Mouse (Mus musculus): ENCODE measurements around the gene Gm11237. TPM values are rescaled to one million over a fixed set of nuclear protein-coding genes. Genes with fewer than 3 reads are reported as not detected.

Gm11237 gene
- not detected in 2 replicates for polyA plus RNA-seq (2012; ENCODE audit: low replicate concordance)

GRCm38 (mm10) chr4:73622684-73623083 is at the start of gene Gm11237:
Gm11237 (plus strand) TSS chr4:73622984.

DNA sequence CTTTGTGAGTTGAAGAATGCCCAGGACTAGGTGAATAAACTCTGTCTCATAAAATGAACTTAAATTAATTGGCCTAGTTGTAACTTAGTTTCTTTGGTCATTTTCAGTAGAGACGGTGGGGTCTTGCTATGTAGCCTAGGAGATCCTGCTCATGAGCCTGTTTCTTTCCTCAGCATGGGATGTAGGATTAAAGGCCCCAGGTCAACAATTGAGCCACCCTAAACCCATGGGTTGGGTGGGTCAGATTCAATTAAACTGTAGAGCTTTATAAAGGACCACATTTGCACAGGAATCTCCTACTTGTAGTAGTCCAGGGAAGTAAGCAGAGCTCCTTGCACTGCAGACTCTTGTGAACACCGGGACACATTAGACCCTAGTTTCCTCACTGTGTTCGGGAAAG is 15.2 kb upstream of the Gm11237 start, which contains the start of gene Gm11238:
Gene Gm11238, plus strand, starts transcription at position 301 of the 400 bp plus-strand sequence.

GRCm38 (mm10) chr4:73637821-73638220 is 15.0 kb downstream of the Gm11237 start, which contains the start of gene Gm11236:
Gm11236 (plus strand) TSS chr4:73638121.

DNA sequence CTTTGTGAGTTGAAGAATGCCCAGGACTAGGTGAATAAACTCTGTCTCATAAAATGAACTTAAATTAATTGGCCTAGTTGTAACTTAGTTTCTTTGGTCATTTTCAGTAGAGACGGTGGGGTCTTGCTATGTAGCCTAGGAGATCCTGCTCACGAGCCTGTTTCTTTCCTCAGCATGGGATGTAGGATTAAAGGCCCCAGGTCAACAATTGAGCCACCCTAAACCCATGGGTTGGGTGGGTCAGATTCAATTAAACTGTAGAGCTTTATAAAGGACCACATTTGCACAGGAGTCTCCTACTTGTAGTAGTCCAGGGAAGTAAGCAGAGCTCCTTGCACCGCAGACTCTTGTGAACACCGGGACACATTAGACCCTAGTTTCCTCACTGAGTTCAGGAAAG is 45.3 kb downstream of the Gm11237 start, which contains the start of gene Gm11239:
Gene Gm11239, plus strand, starts transcription at position 301 of the 400 bp plus-strand sequence.

Other genes starting within 250 kb of the Gm11237 start
- not detected in 2 replicates for gene Gm11487, start 217.9 kb upstream of the Gm11237 start, polyA plus RNA-seq (2012; ENCODE audit: low replicate concordance)
- not detected in 2 replicates for gene Gm11238, start 15.1 kb upstream of the Gm11237 start, polyA plus RNA-seq (2012; ENCODE audit: low replicate concordance)
- not detected in 2 replicates for gene Gm11236, start 15.1 kb downstream of the Gm11237 start, polyA plus RNA-seq (2012; ENCODE audit: low replicate concordance)
- not detected in 2 replicates for gene Gm11239, start 45.4 kb downstream of the Gm11237 start, polyA plus RNA-seq (2012; ENCODE audit: low replicate concordance)
- gene Gm428, start 60.5 kb downstream of the Gm11237 start, polyA plus RNA-seq (2012; ENCODE audit: low replicate concordance): not detected in 2 replicates
- gene Rasef, start 168.0 kb downstream of the Gm11237 start, polyA plus RNA-seq (2012; ENCODE audit: low replicate concordance): 0.09 TPM in 1 of 2 replicates, not detected in the other

Measured in leukemia stem cell, adult 10-12 weeks (primary cell).